In genomic region chr8:119430250-119430649, GRCm38 (mm10) we compare ENCODE assay signal across 22 mouse cellular contexts. TPM values are rescaled to one million over a fixed set of nuclear protein-coding genes. Genes with fewer than 3 reads are reported as not detected.
A peak's percentile ranks its signal among the peaks of the same experiment; 100 is the strongest.
DNase-seq lines count a peak whose midpoint lies in the region; ATAC-seq and TF ChIP-seq lines count a peak whose summit lies in the region.
"Had no signal": no experiment of that assay in that cellular context is flagged by ENCODE, and none has a peak within 500 bp of the region (broad histone marks: within the 10 kb centered on the region; RNA-seq: fewer than 3 reads in every experiment).

No protein-coding gene starts in this region.

- peak; percentile 63 for DNase-seq in kidney, adult 9 months
- DNase-seq in kidney, postnatal 4 days: no peak
- peak; percentile 63 for DNase-seq in gonadal fat pad, adult 2 months (ENCODE audit: low read depth)
- DNase-seq in liver, embryonic 13.5 days: no peak
- peak; percentile 71 for DNase-seq in liver, postnatal 0 days
- no peak for DNase-seq in lung, postnatal 25 days (ENCODE audit: low spot score)
- DNase-seq in hindbrain, postnatal 0 days (ENCODE audit: low spot score): no peak
- no peak for DNase-seq in gastrocnemius, adult 2 months
- DNase-seq: adrenal gland, postnatal 10 days; cerebellum, adult 11-12 months; cerebellum, adult 9-11 months; cerebellum, postnatal 36 days; forebrain, postnatal 0 days; gastrocnemius, postnatal 36 days; heart, adult 18-20 months had no signal

- no peaks in the 10 kb centered on the region for H3K9me3 ChIP-seq in liver, embryonic 13.5 days (replicated peaks)
- no peaks in the 10 kb centered on the region for H3K9me3 ChIP-seq in liver, postnatal 0 days (ENCODE audit: low read length)
- no peaks in the 10 kb centered on the region for H3K9me3 ChIP-seq in hindbrain, postnatal 0 days (ENCODE audit: low read length)
- H3K9me3 ChIP-seq: embryonic facial prominence, embryonic 13.5 days; forebrain, embryonic 13.5 days; heart, embryonic 12.5 days; hindbrain, embryonic 10.5 days had no signal

- H3K27ac ChIP-seq in liver, embryonic 13.5 days: peak overlapping the region; percentile 4; the same call in 1 of the 2 replicates
- peak overlapping the region; percentile 95 for H3K27ac ChIP-seq in liver, postnatal 0 days (ENCODE audit: low read depth)
- no peak overlapping the region for H3K27ac ChIP-seq in hindbrain, postnatal 0 days
- no peak overlapping the region for H3K27ac ChIP-seq in gastrocnemius, adult 2 months
- H3K27ac ChIP-seq: embryonic facial prominence, embryonic 13.5 days; forebrain, embryonic 13.5 days; hindbrain, embryonic 10.5 days; hindbrain, embryonic 14.5 days had no signal

- intact Hi-C loops in gastrocnemius, adult 2 months (cut with DNase I): no loop called here

- ATAC-seq in liver, embryonic 13.5 days (ENCODE audit: low read depth): peak; percentile 32; the same call in 1 of the 2 replicates
- peak; percentile 71 for ATAC-seq in liver, postnatal 0 days
- no peak for ATAC-seq in hindbrain, postnatal 0 days
- ATAC-seq: forebrain, embryonic 13.5 days; forebrain, postnatal 0 days had no signal

- no peak overlapping the region for H3K9ac ChIP-seq in liver, embryonic 13.5 days
- H3K9ac ChIP-seq in liver, postnatal 0 days (replicated peaks): peak overlapping the region; percentile 26; the same call in 1 of the 2 replicates
- H3K9ac ChIP-seq in hindbrain, postnatal 0 days (replicated peaks; ENCODE audit: low read length): no peak overlapping the region
- H3K9ac ChIP-seq: embryonic facial prominence, embryonic 13.5 days; forebrain, embryonic 13.5 days; forebrain, postnatal 0 days; heart, embryonic 12.5 days; hindbrain, embryonic 14.5 days had no signal

- peak; percentile 78; the same call in 1 of the 2 replicates for TF ChIP-seq EP300 in liver, postnatal 0 days (IDR thresholded peaks at IDR 0.05; ENCODE audit: low read depth)

- H3K4me2 ChIP-seq in liver, embryonic 13.5 days: no peak overlapping the region
- H3K4me2 ChIP-seq in liver, postnatal 0 days (ENCODE audit: low read depth, low read length): peak overlapping the region; percentile 13; the same call in 1 of the 2 replicates
- no peak overlapping the region for H3K4me2 ChIP-seq in hindbrain, postnatal 0 days (ENCODE audit: low read depth, low read length)
- H3K4me2 ChIP-seq: embryonic facial prominence, embryonic 13.5 days; forebrain, embryonic 13.5 days; heart, embryonic 12.5 days; hindbrain, embryonic 14.5 days had no signal

- H3K36me3 ChIP-seq in liver, embryonic 13.5 days: no peaks in the 10 kb centered on the region
- no peaks in the 10 kb centered on the region for H3K36me3 ChIP-seq in liver, postnatal 0 days (replicated peaks; ENCODE audit: insufficient read depth, low read length)
- no peaks in the 10 kb centered on the region for H3K36me3 ChIP-seq in hindbrain, postnatal 0 days (ENCODE audit: insufficient read depth, low read length)
- H3K36me3 ChIP-seq: embryonic facial prominence, embryonic 13.5 days; heart, embryonic 12.5 days; hindbrain, embryonic 10.5 days had no signal

- no peak overlapping the region for H3K4me3 ChIP-seq in liver, embryonic 13.5 days (replicated peaks)
- H3K4me3 ChIP-seq in liver, postnatal 0 days (ENCODE audit: low read depth, low read length): no peak overlapping the region
- H3K4me3 ChIP-seq in hindbrain, postnatal 0 days (ENCODE audit: low read length): no peak overlapping the region
- H3K4me3 ChIP-seq in gastrocnemius, adult 2 months: no peak overlapping the region
- H3K4me3 ChIP-seq: embryonic facial prominence, embryonic 13.5 days; forebrain, embryonic 13.5 days; heart, embryonic 12.5 days; hindbrain, embryonic 10.5 days had no signal

- no peak for TF ChIP-seq CTCF in liver, postnatal 0 days (IDR thresholded peaks at IDR 0.05; ENCODE audit: low read depth)
- no peak for TF ChIP-seq CTCF in hindbrain, postnatal 0 days (IDR thresholded peaks at IDR 0.05; ENCODE audit: low read depth)
- no peak for TF ChIP-seq CTCF in gastrocnemius, adult 2 months (IDR thresholded peaks at IDR 0.05)

- peaks cover 71% of the 10 kb centered on the region for H3K4me1 ChIP-seq in liver, embryonic 13.5 days (replicated peaks)
- peaks cover 68% of the 10 kb centered on the region for H3K4me1 ChIP-seq in liver, postnatal 0 days (ENCODE audit: insufficient read depth)
- peaks cover 3% of the 10 kb centered on the region; the same call in 1 of the 2 replicates for H3K4me1 ChIP-seq in hindbrain, postnatal 0 days (ENCODE audit: insufficient read depth, low read length)
- H3K4me1 ChIP-seq: forebrain, embryonic 13.5 days had no signal

- H3K27me3 ChIP-seq in liver, embryonic 13.5 days: no peaks in the 10 kb centered on the region
- no peaks in the 10 kb centered on the region for H3K27me3 ChIP-seq in liver, postnatal 0 days (ENCODE audit: insufficient read depth, low read length)
- no peaks in the 10 kb centered on the region for H3K27me3 ChIP-seq in hindbrain, postnatal 0 days (ENCODE audit: insufficient read depth, low read length)
- H3K27me3 ChIP-seq: CH12.LX; embryonic facial prominence, embryonic 13.5 days; forebrain, embryonic 13.5 days had no signal

- 51% methylated on average over 8 of the region's 8 CpGs for WGBS in liver, embryonic 13.5 days (ENCODE audit: insufficient replicate concordance)
- WGBS in liver, postnatal 0 days (ENCODE audit: insufficient replicate concordance): 43% methylated on average over 8 of the region's 8 CpGs
- 82% methylated on average over 8 of the region's 8 CpGs for WGBS in hindbrain, postnatal 0 days

RNA-seq across cellular contexts. Expression of gene Osgin1, which starts 3.7 kb away (rescaled TPM):
- 20.6 and 31.2 TPM in 2 replicates for polyA plus RNA-seq in gonadal fat pad, adult 2 months (2012; rRNA removed)
- polyA plus RNA-seq in liver, embryonic 13.5 days (2015; fragmentation: Nextera tagmentation; extraction: Ambion mirVana): 13.0 and 14.8 TPM in 2 replicates
- polyA plus RNA-seq in liver, postnatal 0 days (2015; fragmentation: Nextera tagmentation; extraction: Ambion mirVana): 138 and 168 TPM in 2 replicates
- not detected in 2 replicates for total RNA-seq in hindbrain, postnatal 0 days (2014; rRNA removed)
- 0.29 and 0.45 TPM in 2 replicates for polyA plus RNA-seq in hindbrain, postnatal 0 days (2015; fragmentation: Nextera tagmentation; extraction: Ambion mirVana)
- total RNA-seq in gastrocnemius, adult 2 months (2021): 10 to 100 TPM in 1 of 2 experiments, 1 to 10 TPM in 1; 9.3 to 19.7 TPM
- total RNA-seq: forebrain, postnatal 0 days had no signal

RNA-seq across cellular contexts. Expression of gene Necab2, which starts 16.3 kb away (rescaled TPM):
- polyA plus RNA-seq in gonadal fat pad, adult 2 months (2012; rRNA removed): 0.81 and 1.2 TPM in 2 replicates
- 0.05 TPM in 1 of 2 replicates, not detected in the other for polyA plus RNA-seq in liver, embryonic 13.5 days (2015; fragmentation: Nextera tagmentation; extraction: Ambion mirVana)
- 0.14 TPM in 1 of 2 replicates, not detected in the other for polyA plus RNA-seq in liver, postnatal 0 days (2015; fragmentation: Nextera tagmentation; extraction: Ambion mirVana)
- total RNA-seq in hindbrain, postnatal 0 days (2014; rRNA removed): 70.9 and 73.3 TPM in 2 replicates
- polyA plus RNA-seq in hindbrain, postnatal 0 days (2015; fragmentation: Nextera tagmentation; extraction: Ambion mirVana): 53.9 and 61.5 TPM in 2 replicates
- not detected for total RNA-seq in gastrocnemius, adult 2 months (2021)
- total RNA-seq: CH12.LX; heart, adult 18-20 months; heart, postnatal 25 days had no signal

RNA-seq across cellular contexts. Expression of gene Mlycd, which starts 35.6 kb away (rescaled TPM):
- 27.5 and 30.6 TPM in 2 replicates for polyA plus RNA-seq in gonadal fat pad, adult 2 months (2012; rRNA removed)
- 7.3 and 7.7 TPM in 2 replicates for polyA plus RNA-seq in liver, embryonic 13.5 days (2015; fragmentation: Nextera tagmentation; extraction: Ambion mirVana)
- polyA plus RNA-seq in liver, postnatal 0 days (2015; fragmentation: Nextera tagmentation; extraction: Ambion mirVana): 37.0 and 44.4 TPM in 2 replicates
- total RNA-seq in hindbrain, postnatal 0 days (2014; rRNA removed): 36.6 and 37.2 TPM in 2 replicates
- polyA plus RNA-seq in hindbrain, postnatal 0 days (2015; fragmentation: Nextera tagmentation; extraction: Ambion mirVana): 20.0 TPM in 2 replicates
- total RNA-seq in gastrocnemius, adult 2 months (2021): 100 to 1,000 TPM in 1 of 2 experiments, 10 to 100 TPM in 1; 78.9 to 103 TPM

Comparison
In these comparisons a context has a peak if more than half of its experiments do, and no peak if none do; other contexts are left out.
1. DNase-seq: peak in kidney, adult 9 months (single experiment), gonadal fat pad, adult 2 months (single experiment) and liver, postnatal 0 days (single experiment); none in kidney, postnatal 4 days (0 of 2), liver, embryonic 13.5 days (single experiment), lung, postnatal 25 days (single experiment), hindbrain, postnatal 0 days (single experiment) and gastrocnemius, adult 2 months (single experiment).
2. H3K27ac ChIP-seq: peak in liver, embryonic 13.5 days (single experiment) and liver, postnatal 0 days (single experiment); none in hindbrain, postnatal 0 days (single experiment) and gastrocnemius, adult 2 months (single experiment).
3. RNA of gene Necab2, which starts 16.3 kb away (polyA plus RNA-seq): 53.9 to 61.5 TPM in hindbrain, postnatal 0 days; 0.81 to 1.2 TPM in gonadal fat pad, adult 2 months, 0.05 TPM in liver, embryonic 13.5 days and 0.14 TPM in liver, postnatal 0 days; every median in the first group is over 10 times any median in the second.